ENCODE assay signal across 19 mouse cellular contexts in genomic region chr3:122520365-122520764, GRCm38 (mm10).
"Had no signal": no experiment of that assay in that cellular context is flagged by ENCODE, and none has a peak within 500 bp of the region (broad histone marks: within the 10 kb centered on the region; RNA-seq: fewer than 3 reads in every experiment).

No protein-coding gene starts in this region.

- ATAC-seq: liver, postnatal 0 days; lung, postnatal 0 days; midbrain, embryonic 13.5 days; midbrain, embryonic 15.5 days had no signal

- H3K9me3 ChIP-seq: liver, embryonic 13.5 days; liver, embryonic 15.5 days; lung, embryonic 15.5 days; megakaryocyte, embryonic 14.5 days; midbrain, embryonic 13.5 days; midbrain, embryonic 15.5 days; neural tube, embryonic 12.5 days; stomach, embryonic 15.5 days had no signal

- H3K4me1 ChIP-seq: liver, embryonic 13.5 days had no signal

- H3K9ac ChIP-seq: liver, embryonic 13.5 days; liver, embryonic 15.5 days; liver, postnatal 0 days; lung, embryonic 15.5 days; midbrain, embryonic 13.5 days; midbrain, embryonic 15.5 days; stomach, embryonic 15.5 days had no signal

- H3K4me2 ChIP-seq: liver, embryonic 13.5 days; liver, embryonic 15.5 days; lung, embryonic 15.5 days; midbrain, embryonic 11.5 days; midbrain, embryonic 13.5 days; midbrain, embryonic 15.5 days; stomach, embryonic 15.5 days had no signal

- H3K27me3 ChIP-seq: liver, embryonic 13.5 days; liver, embryonic 15.5 days; lung, embryonic 15.5 days; megakaryocyte, embryonic 14.5 days; midbrain, embryonic 13.5 days; midbrain, embryonic 15.5 days; neural tube, embryonic 12.5 days; stomach, embryonic 15.5 days had no signal

- H3K27ac ChIP-seq: liver, embryonic 13.5 days; liver, embryonic 15.5 days; lung, embryonic 15.5 days; macrophage; midbrain, embryonic 15.5 days; neural tube, embryonic 12.5 days; stomach, embryonic 15.5 days had no signal

- DNase-seq: liver, embryonic 13.5 days; liver, postnatal 0 days; lung, adult 2 months; lung, postnatal 14 days; right cerebral cortex, postnatal 14 days; right cerebral cortex, postnatal 4 days; thymus, adult 18-20 months; thymus, postnatal 14 days; thymus, postnatal 4 days had no signal

- H3K4me3 ChIP-seq: liver, embryonic 13.5 days; liver, embryonic 15.5 days; lung, embryonic 15.5 days; midbrain, embryonic 13.5 days; midbrain, embryonic 15.5 days; neural tube, embryonic 12.5 days; stomach, embryonic 15.5 days had no signal

- H3K36me3 ChIP-seq: liver, embryonic 13.5 days; liver, embryonic 15.5 days; lung, embryonic 15.5 days; midbrain, embryonic 15.5 days; neural tube, embryonic 12.5 days; stomach, embryonic 15.5 days had no signal
